Mouse (Mus musculus) yolk sac, embryonic 10.5 days (tissue): Measurements from ENCODE around the gene Aunip.

Experiments used
- DNase-seq: peaks from one replicate; pipeline ENCODE4 v3.0.0-alpha.2; 2017; ENCODE audit warnings: low spot score

Gene Aunip

DNA sequence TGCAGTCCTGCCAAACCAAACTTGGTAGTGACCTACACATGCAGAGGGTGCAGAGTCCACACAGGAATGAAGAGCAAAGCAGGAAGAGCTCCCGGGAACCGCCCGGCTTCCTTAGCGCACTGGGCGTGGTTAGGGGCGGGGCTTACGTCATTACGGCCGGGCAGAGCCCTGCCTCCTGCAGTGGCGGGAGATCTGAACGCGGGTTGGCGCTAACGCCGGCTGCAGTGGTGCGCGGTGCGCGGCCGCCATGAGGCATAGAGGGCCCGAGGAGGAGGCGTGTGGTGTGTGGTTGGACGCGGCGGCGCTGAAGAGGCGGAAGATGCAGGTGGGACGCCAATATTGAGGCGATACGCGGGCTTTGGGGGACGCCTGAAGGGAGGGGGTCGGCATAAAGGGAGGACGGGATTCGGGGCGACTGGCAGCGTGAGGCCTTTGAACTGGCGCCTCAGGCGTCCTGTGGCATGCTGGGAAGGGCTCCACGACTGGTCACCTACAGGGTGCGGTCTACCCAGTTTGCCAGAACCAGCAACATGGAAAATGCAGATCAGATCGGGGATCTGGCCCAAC is at the start of gene Aunip:
Gene Aunip (plus strand): TSS at position 155 of the 567 bp plus-strand sequence.
- peak; percentile 95 for DNase-seq

GRCm38 (mm10) chr4:134461252-134461651 is 49.5 kb upstream of the Aunip start:
- no peak for DNase-seq

GRCm38 (mm10) chr4:134465789-134466188 is 45.0 kb upstream of the Aunip start:
- no peak for DNase-seq

DNA sequence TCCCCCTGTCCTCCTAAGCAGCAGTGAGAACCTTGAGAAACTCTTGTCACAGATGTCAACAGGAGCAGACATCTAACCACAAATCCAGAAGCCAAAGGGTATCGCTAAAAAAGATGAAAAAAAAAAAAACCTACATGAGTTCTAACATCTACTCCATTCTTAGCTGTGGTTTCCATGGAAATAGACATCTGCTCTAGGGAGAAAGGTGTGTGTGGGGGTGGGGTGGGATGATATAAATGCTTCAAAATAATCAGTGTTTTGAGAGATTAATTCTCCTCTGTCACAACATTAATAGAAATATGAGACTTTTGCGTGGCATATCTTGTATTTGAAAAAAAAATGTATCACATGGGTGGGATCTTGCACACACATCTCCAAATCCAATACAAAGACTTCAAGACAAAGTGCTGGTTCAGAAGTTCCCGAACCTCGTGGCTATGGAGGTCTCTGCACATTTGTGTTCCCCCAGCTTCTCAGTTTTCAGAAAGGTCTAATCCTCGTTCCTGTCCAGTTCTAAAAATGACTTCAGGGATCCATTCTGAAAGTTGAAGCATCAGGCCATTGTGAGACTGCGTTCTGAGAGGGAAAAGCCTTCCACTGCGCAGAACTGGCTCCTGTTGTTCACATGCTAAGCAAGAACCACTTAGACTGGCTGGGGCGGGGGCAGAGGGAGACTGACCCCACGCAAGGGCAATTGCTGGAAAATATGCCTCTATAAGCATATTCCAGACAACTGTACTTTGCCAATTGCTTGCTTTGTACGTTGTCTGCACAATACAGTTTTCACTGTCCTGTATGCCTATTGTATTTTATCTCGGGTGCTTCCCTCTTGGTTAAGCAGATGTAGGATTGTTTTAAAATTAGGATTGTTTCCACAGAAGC is 44.2 kb upstream of the Aunip start:
- DNase-seq, result no peak

- DNase-seq, result peak; percentile 75
Observed at GRCm38 (mm10) chr4:134467435-134468214, 43.2 kb upstream of the Aunip start.

- peak; percentile 96 for DNase-seq
Observed at GRCm38 (mm10) chr4:134468215-134468575, 42.6 kb upstream of the Aunip start, which contains the start of gene Stmn1. TSS of gene Stmn1 (plus strand) at chr4:134468320.

GRCm38 (mm10) chr4:134468578-134469266 is 42.1 kb upstream of the Aunip start:
- DNase-seq, result peak; percentile 90

- DNase-seq, result no peak
Observed at GRCm38 (mm10) chr4:134469341-134469796, 41.4 kb upstream of the Aunip start.

DNA sequence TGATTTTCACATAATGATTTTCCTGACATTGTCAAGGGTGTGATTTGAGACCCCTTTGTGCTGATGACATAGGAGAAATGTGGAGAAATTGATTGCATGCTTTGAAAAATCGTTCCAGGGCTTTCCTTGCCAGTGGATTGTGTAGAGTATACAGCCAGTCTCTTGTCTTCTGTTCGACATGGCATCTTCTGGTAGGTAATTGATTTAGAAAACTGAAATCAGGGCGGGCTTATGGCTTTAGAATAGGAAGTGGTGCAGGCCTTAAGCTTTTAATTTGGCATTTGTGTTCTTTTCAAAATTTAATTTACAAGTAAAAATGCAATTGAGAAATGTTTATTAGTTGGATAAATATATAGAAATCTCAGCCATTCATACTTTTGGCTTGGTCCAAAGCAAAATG is 40.8 kb upstream of the Aunip start:
- DNase-seq, result no peak

DNA sequence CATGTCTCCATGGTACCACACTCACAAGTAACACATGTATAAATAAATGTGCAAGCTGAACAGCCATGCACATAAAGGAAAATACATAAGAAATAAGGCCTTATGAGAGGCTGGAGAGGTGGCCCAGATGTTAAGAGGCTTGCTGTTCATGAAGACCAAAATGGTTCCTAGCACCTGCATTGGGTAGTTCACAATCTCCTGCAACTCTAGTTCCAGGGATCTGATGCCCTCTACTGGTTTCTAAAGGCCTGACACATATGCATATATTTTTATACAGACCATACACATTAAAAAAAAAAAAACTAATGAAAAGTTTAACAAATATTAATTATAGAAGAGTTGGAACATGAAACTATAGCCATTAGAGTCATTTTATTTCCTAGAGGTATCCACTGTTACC is 39.3 kb upstream of the Aunip start:
- DNase-seq, result no peak

- DNase-seq, result no peak
Observed at GRCm38 (mm10) chr4:134473764-134474163, 37.0 kb upstream of the Aunip start.

GRCm38 (mm10) chr4:134474240-134474639 is 36.6 kb upstream of the Aunip start:
- no peak for DNase-seq

DNA sequence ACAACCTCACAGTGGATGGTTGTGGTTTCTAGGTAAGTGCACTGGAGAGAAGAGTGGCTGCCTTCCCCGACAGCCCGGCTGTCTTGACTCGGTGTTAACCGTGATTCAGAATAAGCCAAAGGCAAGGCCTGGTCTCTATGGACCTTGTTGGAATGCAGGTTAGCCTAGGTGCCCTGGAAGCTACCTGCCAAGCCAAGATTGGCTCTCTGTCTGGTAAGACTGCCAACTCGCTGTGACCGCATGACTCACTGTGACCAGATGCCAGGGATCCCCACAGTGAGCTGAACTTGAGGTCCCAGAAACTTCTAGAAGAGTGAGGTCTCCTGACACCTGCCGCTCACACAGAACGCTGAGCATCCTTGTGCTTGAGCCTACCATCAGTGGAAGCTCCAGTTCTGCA is 33.9 kb upstream of the Aunip start:
- no peak for DNase-seq

- DNase-seq, result peak; percentile 81
Observed at GRCm38 (mm10) chr4:134478031-134478430, 32.8 kb upstream of the Aunip start.

DNA sequence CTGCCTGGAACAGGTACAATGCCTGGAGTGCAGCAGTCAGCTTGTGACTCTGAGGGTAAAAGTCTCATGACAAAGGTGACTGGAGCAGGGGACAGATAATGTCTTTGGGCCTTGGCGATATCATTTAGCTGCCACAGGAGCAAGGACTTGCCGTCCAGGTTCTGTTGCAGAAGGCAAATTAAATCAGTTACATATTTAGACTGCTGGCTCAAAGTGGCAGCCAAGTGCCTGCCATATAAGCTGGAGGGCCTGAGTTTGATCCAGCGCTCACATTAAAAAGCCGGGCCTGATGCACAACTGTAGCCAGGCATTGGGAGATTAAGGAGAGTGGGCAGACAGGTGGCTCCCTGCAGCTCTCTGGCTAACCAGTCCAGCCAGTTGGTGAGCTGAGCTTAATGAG is 31.0 kb upstream of the Aunip start:
- DNase-seq, result no peak

DNA sequence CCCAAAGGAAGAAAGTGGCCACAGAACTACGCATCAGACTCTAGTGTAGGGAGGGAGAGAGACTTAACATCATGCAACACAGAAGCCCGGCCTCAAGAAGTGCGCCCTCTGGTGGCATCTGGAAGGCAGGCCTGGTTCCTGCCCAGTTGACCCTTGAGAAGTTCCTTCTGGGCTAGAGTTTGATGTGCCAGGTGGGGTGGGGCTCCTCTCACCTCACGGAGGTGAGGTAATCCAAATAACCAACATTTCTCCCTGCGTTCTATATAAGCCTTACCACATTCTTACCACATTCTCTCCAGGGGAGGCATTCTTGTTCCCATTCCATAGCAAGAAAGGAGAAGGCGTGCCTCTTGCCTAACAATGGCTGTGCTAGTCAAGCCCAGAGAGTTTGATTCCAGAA is 29.9 kb upstream of the Aunip start:
- DNase-seq, result peak; percentile 58

- no peak for DNase-seq
Observed at GRCm38 (mm10) chr4:134481270-134481669, 29.5 kb upstream of the Aunip start.

DNA sequence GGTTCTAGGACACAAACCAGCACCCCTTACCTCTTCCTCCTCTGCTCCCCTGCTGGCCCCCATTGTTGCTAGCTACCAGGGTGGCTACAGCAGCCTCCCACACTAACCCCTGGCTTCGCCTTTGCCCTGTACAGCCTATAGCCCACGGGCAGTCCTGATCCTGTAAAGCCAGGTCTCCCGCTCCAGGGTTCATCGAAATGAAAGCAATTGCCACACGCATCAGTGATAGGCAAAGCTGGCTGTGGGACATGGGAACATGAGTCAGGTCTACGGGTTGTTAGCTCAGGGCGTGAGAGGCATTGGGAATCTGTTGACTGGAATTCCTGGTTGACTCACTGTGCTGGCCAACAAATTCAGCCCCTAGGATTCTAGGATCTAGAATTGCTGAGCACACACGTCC is 28.4 kb upstream of the Aunip start:
- DNase-seq, result no peak

GRCm38 (mm10) chr4:134483078-134483688 is 27.6 kb upstream of the Aunip start:
- DNase-seq, result no peak

DNA sequence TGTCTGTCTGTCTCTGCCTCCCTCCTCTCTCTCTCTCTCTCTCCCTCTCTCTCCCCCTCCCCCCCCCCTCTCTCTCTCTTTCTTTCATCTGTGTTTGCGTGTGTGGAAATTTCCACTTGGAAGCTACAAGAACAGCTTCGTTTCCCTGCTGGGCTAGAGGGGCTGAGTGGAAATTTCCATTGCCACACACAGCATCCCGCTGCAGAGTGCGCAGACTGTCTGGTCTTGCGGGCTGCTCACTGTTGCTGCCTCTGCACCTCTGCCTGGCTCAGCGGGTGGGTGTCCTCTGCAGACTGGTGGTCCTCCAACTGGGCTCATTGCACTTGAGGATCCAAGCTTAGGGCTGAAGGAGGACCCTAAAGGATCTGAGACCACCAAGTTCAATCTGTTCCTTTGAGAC is 27.1 kb upstream of the Aunip start:
- no peak for DNase-seq

DNA sequence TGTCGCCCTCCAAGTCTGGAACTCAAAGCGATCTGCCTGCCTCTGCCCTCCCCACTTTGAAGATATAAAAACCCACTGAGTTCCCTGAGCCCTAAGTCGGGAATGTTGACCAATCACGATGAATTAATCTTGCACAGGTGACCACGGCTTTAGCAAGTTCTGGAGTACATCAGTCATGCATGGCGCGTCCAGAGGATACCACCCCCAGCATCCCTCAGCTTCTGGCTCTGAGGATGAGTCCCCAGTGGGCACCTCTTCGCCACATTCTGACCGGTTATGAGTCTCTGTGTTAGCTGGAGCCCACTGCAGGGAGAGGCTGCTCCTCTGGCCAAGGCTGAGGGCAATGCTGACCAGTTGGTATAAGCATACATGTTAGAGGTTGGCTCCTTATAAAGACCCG is 26.6 kb upstream of the Aunip start:
- no peak for DNase-seq
